Mouse (Mus musculus) gastrocnemius, postnatal 36 days (tissue): ENCODE results near the gene Drg2. TPM values are rescaled to one million over a fixed set of nuclear protein-coding genes. Genes with fewer than 3 reads are reported as not detected.
A peak's percentile ranks its signal among the peaks of the same experiment; 100 is the strongest.
"Not testable (repeated sequence)": the region's sequence is repeated elsewhere in the genome, so short reads cannot be mapped to it uniquely, and the experiment has no call there.

Experiments used
- DNase-seq, 2 experiments: peaks; one replicate each; pipeline ENCODE4 v3.0.0; 2022
- intact Hi-C: fragments of 180-260 bp; cut with DNase I; formaldehyde crosslinking; loops from one replicate; pipeline ENCODE4 v1.15.1; 2025
- long read RNA-seq, 2 experiments: library from polyadenylated mRNA; stranded (forward); transcript quantifications; one replicate each; pipeline ENCODE4 v2.0.0; 2021
- total RNA-seq, 2 experiments: library from RNA; stranded (reverse); gene quantifications; 2 replicates each; pipeline ENCODE4 v1.2.3; 2021

Gene Drg2
- total RNA-seq, result 10 to 100 TPM; 22.0 to 23.2 TPM
- long read RNA-seq, experiment 1, transcript Drg2-201 (13 exons, 1,788 nt), result major isoform, 15 of 16 reads
- long read RNA-seq, experiment 1, partial matches to known transcripts, result 1 of 16 reads
- long read RNA-seq, experiment 1, other reads (novel, unspliced or antisense), result 0 of 16 reads
- long read RNA-seq, experiment 2, transcript Drg2-201 (13 exons, 1,788 nt), result major isoform, 21 of 26 reads
- long read RNA-seq, experiment 2, partial matches to known transcripts, result 5 of 26 reads
- long read RNA-seq, experiment 2, other reads (novel, unspliced or antisense), result 0 of 26 reads

- DNase-seq, result peak; percentile 84 to 92
- intact Hi-C loops, result no loop called here
Measured at GRCm38 (mm10) chr11:60454080-60454744, at the start of gene Drg2. Drg2 (plus strand) TSS chr11:60454591.

DNA sequence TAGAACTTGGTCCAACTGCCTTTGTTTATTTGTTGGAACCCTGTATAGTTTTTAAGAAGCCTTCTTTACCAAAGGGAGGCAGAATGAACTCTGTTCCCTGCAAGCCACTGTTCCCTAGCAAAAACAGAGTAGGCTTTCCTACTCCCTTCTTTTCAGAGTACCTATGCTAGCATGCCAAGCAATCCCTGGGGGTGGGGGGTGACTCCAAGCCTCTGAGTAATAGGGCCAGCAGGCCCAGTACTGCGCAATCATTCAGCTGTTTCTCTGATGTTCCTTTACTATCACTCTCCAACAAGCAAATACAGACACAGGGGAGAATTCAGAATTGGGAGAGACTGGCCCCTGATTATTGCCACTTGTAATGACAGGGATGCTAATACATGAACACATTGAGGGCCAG, 47.8 kb upstream of the Drg2 start:
- intact Hi-C loops, result loop anchor here (5.0 kb wide), 2 partner anchors 39 to 309 kb away; no protein-coding TSS in a partner anchor

GRCm38 (mm10) chr11:60412173-60412572, 42.2 kb upstream of the Drg2 start:
- DNase-seq, result peak in 1 of 2 experiments; percentile 43
- intact Hi-C loops, result loop anchor here (5.0 kb wide), 2 partner anchors 160 to 210 kb away; no protein-coding TSS in a partner anchor

More for the DNA sequence above, 47.8 kb upstream of the Drg2 start:
- no peak for DNase-seq

DNA sequence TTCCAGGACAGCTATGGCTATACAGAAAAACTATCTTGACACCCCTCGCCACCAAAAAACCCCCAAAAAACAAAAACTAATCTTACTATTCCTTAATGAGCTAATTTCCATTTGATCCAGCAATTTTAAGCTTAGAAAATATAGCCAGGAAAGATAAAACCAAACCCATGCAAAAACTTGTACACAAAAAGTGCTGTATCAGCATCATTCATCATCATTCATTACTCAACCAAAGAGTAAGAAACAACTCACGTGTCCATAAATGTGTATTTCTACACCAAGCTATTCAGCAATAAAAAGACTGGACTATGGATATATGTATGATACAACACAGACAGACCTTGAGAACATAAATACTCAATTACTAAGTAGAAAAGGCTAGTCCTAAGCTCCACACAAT, 41.5 kb upstream of the Drg2 start:
- DNase-seq, result no peak
- intact Hi-C loops, result loop anchor here (5.0 kb wide), 2 partner anchors 161 to 211 kb away; no protein-coding TSS in a partner anchor

DNA sequence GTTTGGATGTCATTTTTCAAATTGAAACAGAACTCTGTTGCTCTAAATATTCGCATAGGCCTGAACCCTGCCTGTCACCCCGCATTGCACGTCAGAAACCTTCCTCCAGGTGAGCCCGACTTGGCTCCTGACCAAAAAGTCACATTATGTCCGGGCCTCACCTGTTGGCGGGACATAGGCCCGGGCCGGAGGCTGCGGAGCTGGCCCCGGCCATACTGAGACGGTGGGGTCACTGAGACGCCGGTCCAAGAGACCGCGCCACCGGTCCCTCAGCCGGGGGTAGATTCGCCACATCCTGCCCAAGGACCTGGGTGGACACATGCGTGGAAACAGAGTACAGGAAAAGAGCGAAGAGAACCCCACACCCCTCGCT, 37.8 kb upstream of the Drg2 start:
- DNase-seq, result no peak
- intact Hi-C loops, result loop anchor here (5.0 kb wide), 1 partner anchor 314 kb away; no protein-coding TSS in a partner anchor

DNA sequence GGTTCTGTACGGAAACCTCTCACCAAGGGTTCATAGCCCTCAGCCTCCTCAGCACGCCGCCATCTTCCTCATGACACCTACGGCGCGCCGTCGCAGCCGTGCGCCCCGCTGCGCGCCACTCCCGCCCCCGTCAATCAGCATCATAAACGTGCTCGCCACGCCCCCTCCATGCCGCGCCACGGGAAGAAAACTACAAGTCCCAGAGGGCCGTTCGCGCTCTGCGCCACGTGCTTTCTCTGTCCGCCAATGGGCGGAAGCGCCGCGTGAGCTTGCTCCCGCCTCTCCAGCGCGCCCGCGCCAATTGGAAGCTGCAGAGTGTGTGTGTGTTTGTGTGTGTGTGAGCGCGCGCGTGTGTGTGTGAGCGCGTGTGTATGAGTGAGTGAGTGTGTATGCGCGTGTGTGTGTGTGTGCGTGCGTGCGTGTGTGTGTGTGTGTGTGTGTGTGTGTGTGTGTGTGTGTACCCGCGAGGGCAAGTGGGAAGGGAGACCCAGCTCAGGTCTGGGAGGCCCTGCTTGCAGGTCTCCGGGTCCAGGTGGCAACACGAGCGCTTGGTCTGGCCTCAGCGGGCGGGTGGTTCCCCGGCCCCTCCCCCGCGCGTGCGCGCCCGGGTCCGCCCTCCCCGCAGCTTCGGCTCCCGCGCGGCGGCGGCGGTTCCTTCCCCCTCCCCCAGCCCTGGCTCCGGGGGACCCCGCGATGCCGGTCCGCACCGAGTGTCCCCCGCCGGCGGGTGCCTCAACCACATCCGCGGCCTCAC, 37.3 kb upstream of the Drg2 start, which contains the start of gene Gid4:
Gid4 (plus strand) TSS at position 183 of the 754 bp plus-strand sequence.
- intact Hi-C loops, result loop anchor here (5.0 kb wide), 1 partner anchor 315 kb away; no protein-coding TSS in a partner anchor
- DNase-seq, result peak; percentile 97 to 98

DNA sequence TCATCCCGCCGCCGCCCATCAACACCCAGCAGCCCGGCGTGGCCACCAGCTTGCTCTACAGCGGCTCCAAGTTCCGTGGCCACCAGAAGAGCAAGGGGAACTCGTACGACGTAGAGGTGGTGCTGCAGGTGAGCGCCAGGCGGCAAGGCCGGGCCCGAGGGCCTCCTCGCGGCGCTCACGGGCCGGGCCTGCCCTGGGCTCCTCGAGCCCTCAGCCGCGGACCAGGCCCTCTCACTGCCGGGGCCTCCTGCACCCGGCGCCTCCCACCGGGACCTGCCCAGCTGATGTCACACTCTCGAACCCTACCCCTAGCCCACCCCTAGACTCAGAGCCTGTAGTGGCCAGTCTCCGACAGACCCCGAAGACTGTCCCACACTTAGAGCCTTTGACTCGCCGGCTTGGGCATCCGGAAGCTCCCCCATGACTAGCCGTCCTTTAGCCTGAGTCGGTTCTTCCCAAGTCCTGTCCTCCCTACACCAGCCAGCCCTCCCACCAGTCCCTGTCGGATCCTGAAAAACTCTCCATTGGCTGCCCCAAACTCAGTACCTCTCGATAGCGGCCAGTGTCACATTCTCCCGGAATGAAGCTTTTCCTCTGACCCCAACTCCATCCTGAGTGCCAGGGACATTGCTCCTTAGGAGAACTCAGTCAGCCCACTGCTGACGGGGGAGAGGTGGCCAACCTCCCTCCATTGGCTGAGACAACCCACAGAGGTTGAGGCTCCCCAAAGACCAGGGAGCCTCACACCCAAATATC, 36.5 kb upstream of the Drg2 start, which contains the start of gene Atpaf2:
Atpaf2 (minus strand) TSS at position 741 of the 756 bp plus-strand sequence.
- DNase-seq, result peak in 1 of 2 experiments; percentile 23
- intact Hi-C loops, result loop anchor here (5.0 kb wide), 1 partner anchor 316 kb away; no protein-coding TSS in a partner anchor

- DNase-seq, result no peak
- intact Hi-C loops, result loop anchor here (5.0 kb wide), 1 partner anchor 316 kb away; no protein-coding TSS in a partner anchor
Measured at GRCm38 (mm10) chr11:60418473-60418803, 36.0 kb upstream of the Drg2 start.

DNA sequence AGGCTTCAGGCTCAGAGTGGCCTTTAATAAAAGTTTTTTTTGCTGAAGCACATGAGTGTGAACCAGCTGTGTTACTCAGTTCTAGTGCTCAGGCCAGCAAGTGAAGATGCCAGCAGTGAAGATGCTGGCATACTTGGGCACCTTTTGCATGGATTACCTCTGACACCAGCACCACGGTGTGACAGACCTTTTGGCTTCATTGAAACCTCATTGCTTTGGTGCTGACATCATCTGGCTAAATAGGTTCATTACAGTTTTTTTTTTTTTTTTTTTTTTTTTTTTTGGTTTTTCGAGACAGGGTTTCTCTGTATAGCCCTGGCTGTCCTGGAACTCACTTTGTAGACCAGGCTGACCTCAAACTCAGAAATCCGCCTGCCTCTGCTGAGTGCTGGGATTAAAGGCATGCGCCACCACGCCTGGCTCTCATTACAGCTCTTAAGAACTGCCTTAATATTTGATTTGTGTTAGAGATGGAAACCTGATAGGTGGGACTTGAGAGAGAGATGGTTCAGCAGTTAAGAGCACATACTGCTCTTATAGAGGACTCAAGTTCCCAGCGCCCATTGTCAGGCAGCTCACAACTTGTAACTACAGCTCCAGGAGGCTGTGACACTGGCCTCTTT, 32.2 kb upstream of the Drg2 start:
- intact Hi-C loops, result no loop called here
- DNase-seq, result no peak

DNA sequence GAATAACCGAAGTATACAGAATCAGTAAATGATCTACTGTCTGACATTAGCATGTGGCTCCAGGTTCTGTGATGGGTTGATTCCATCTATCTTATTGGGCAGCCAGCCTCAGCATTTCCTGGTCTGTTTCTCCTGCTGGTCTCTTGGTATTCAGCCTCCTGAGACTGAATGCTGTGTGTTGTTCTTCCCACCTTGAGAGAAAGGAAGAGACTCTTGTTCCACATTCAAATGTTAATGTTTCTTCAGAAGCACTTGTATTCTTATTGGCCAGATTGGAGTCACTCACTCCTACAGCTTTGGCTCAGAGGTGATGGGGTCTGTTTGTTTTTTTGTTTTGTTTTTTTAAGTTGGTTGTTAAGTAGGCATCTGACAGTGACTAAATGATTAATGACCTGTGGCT, 31.4 kb upstream of the Drg2 start:
- intact Hi-C loops, result no loop called here
- no peak for DNase-seq

DNA sequence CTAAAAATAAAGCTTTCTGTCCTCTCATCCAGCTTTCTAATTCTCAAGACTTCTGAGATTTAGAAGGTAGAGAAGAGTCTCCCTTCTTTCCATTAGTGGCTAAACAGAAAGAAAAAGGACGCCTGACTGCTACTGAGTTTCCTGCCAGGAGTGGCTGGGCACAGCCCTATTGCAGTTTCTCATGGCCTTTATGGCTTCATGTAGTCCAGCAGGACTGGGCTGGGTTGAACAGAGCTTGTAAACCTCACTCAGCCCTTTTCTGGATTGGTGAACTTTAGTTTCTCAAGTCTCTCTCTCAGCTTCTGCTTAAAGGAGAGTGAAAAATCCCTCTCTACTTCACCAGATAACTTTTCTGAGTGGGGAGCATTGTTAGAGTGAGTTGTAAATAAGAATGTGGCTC, 28.0 kb upstream of the Drg2 start:
- intact Hi-C loops, result no loop called here
- DNase-seq, result no peak

DNA sequence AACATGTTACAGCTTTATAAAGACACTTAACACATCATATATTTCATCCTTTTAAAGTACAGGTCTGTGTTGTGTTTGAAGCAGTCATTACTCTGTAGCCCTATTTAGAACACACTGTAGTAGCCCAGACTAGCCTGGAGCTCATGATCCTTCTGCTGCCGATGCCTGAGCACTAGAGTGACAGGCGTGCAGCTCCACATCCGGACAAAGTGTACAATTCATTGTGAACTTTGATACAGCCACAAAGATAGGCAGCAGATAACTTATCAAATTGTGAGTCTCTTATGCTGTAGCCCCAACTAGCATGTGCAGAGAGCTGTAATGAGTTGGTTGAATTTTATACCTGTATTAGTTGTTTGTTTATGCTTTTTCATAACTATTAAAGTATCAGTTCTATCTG, 26.8 kb upstream of the Drg2 start:
- no peak for DNase-seq
- intact Hi-C loops, result no loop called here

GRCm38 (mm10) chr11:60433501-60433900, 20.9 kb upstream of the Drg2 start:
- no peak for DNase-seq
- intact Hi-C loops, result no loop called here

GRCm38 (mm10) chr11:60435133-60435532, 19.3 kb upstream of the Drg2 start:
- intact Hi-C loops, result no loop called here
- no peak for DNase-seq

- intact Hi-C loops, result no loop called here
Measured at GRCm38 (mm10) chr11:60436618-60437017, 17.8 kb upstream of the Drg2 start.

DNA sequence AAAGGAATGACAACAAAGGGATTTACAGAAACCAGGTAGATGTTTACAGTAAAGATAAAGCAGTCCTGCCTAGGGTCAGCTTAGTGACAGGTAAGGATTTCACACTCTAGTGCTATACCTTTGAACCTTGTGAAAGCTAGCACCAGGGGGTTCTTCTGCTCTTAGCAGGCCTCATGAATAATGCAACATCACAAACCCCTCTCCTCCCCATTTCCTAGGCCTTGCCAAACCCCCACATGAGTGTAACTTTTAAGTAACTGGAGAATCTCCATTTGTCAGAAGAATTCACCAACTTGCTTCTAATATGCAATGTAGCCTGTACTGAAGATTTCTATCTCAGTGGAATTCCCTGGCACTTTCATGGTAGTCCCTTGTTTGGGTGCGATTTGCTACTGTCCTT, 14.8 kb upstream of the Drg2 start:
- intact Hi-C loops, DNase-seq: not testable (repeated sequence)

More at GRCm38 (mm10) chr11:60436618-60437017, 17.8 kb upstream of the Drg2 start:
- DNase-seq, result no peak

DNA sequence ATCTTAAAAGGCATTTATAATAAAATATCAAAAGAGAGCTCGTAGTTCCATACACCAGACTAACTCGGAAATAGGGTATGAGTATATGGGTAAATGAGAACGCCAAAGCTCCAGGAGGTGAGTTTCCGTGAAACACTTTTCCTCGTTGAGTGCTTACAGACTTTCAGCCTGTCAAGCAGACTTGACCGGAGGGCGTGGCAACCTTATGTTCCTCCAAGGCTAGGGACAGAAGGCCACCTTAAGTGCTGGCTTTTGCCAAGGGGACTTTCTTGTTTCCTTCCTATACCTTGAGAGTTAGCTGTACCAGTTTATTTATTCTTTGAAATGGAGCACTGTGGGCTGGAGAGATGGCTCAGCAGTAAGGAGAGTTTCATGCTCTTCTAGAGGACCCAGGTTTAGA, 14.2 kb upstream of the Drg2 start:
- no peak for DNase-seq
- intact Hi-C loops, result no loop called here

GRCm38 (mm10) chr11:60442896-60443295, 11.5 kb upstream of the Drg2 start:
- intact Hi-C loops, result no loop called here
- no peak for DNase-seq

- intact Hi-C loops, result no loop called here
- DNase-seq, result no peak
Measured at GRCm38 (mm10) chr11:60444007-60444406, 10.4 kb upstream of the Drg2 start.

GRCm38 (mm10) chr11:60454745-60455087, 325 bp downstream of the Drg2 start:
- no peak for DNase-seq
- intact Hi-C loops, result no loop called here
